Mouse (Mus musculus): Measurements from ENCODE around the gene Dnah7a.
A peak's percentile ranks its signal among the peaks of the same experiment; 100 is the strongest.
"Not testable (repeated sequence)": the region's sequence is repeated elsewhere in the genome, so short reads cannot be mapped to it uniquely, and the experiment has no call there.

The Dnah7a gene

DNA sequence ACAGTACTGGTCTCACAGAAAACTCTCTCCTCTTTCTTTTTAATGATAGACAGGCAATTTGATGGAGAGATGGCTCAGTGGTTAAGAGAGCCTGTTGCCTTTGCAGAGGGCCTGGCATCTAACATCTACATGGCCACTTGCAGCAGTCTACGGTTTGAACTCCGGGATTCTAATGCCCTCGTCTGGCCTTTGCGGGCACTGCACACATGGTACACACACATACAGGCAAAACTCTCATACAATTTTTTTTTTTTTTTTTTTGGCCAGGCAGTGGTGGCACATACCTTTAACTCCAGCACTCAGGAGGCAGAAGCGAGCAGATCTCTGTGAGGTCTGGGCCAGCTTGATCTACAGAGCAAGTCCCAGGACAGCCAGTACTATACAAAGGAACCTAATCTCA lies 2.4 kb downstream of the Dnah7a start:
- DNase-seq (ENCODE audit: low spot score), result no peak

- DNase-seq (ENCODE audit: low spot score), result not testable (repeated sequence)
Observed at GRCm38 (mm10) chr1:53664268-53664667, 42.3 kb downstream of the Dnah7a start.

- DNase-seq (ENCODE audit: low spot score), result no peak
Observed at GRCm38 (mm10) chr1:53639865-53640794, 66.5 kb downstream of the Dnah7a start.

GRCm38 (mm10) chr1:53635641-53636040 lies 70.9 kb downstream of the Dnah7a start:
- not testable (repeated sequence) for DNase-seq (ENCODE audit: low spot score)

DNA sequence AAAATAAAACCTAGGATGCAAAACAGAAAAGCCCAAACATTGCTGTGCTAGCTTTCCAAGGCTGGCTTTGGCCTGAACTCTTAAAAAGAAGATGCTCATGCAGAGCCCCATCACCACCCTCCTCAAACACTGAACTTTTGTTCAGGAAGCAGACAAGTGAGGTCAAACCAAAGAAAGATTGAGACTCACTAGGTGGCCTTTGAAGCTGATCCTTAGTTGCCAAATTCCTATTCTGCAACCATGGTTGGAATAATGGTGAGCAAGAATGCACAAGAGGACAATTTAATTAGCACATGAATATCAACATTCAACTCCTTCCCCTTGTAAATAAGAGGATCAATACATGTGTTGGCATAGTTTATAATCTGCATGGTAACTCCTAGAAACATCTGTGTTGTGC lies 74.5 kb downstream of the Dnah7a start:
- not testable (repeated sequence) for DNase-seq (ENCODE audit: low spot score)

DNA sequence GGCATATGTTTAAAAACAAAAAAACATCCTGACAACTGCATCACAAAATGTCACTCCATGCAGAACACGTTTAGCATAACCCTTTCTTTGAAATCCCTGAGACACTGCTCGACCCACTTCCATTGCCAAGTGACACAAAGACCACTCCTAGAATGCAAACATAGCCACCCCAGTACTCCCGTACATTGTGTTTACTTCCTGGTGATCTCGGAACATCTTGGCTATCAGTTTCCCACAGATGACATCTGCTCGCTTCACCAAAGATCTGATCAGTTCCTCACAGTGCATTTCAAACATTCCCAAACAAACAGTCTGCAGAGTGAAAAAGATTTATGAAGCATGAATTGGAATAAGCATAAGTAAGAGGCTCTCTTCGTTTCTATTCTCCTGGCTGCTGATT lies 76.6 kb downstream of the Dnah7a start:
- DNase-seq (ENCODE audit: low spot score), result no peak

DNA sequence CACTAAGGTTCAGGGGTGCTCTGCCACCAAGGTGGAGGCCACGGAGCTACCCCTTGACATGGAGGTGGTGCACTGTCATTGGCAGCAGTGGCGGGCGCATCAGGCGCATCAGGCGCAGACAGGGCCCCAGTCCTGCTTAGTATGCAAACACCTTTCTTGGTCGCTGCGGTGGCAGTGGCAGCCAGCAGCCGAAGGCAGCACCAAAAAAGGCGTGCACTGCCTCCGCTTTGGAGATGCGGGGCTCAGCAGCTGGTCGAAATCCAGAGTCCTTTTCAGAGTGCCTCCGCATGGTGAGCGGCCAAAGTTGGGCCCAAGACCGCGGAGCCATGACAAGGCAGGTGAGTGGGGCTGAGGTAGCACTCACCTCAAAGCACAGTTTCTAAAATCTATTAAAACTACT lies 93.1 kb downstream of the Dnah7a start:
- no peak for DNase-seq (ENCODE audit: low spot score)

GRCm38 (mm10) chr1:53581326-53581725 lies 125.3 kb downstream of the Dnah7a start:
- not testable (repeated sequence) for DNase-seq (ENCODE audit: low spot score)

- DNase-seq (ENCODE audit: low spot score), result not testable (repeated sequence)
Observed at GRCm38 (mm10) chr1:53557918-53558317, 148.7 kb downstream of the Dnah7a start.

DNA sequence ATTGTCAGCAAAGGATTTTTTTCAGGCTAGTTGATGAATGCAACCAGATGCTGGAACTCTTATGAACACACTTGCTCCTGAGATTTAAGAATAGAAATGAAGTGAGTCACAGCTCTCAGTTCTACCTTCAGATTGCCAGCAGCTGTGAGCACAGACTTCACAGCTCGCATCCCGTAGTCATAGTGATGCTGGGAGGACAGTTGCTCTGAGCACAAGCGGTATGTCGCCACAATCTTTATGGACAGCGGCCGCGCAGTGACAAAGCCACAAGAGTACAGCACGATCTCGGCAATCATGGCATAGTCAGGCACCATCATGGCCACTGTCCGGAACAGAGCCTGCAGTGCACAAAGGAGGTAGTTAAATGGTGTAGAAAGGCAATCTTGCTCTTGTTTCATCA lies 159.6 kb downstream of the Dnah7a start:
- not testable (repeated sequence) for DNase-seq (ENCODE audit: low spot score)

DNA sequence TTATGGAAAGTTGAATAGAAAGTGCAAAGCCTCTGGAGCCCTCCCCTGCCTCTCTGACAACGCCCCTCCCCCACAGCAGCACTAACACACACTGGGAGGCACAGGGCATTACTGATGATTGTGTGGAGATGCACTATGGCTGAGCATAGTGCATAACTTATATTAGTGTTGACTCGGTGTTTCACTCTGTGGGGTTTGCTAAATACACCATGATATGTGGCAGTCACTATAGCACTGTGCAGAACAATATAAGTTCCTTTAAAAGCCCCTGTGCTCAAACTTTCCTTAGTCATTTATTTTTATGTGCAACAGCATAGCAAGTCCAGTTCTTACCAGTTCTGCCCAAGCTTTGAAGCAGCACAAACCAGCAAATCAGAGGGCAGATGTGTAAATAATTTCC lies 168.2 kb downstream of the Dnah7a start:
- not testable (repeated sequence) for DNase-seq (ENCODE audit: low spot score)

- DNase-seq (ENCODE audit: low spot score), result not testable (repeated sequence)
Observed at GRCm38 (mm10) chr1:53534826-53535225, 171.8 kb downstream of the Dnah7a start.

GRCm38 (mm10) chr1:53526021-53526420 lies 180.6 kb downstream of the Dnah7a start:
- not testable (repeated sequence) for DNase-seq (ENCODE audit: low spot score)

- no peak for DNase-seq (ENCODE audit: low spot score)
Observed at GRCm38 (mm10) chr1:53473699-53474098, 232.9 kb downstream of the Dnah7a start.

- not testable (repeated sequence) for DNase-seq (ENCODE audit: low spot score)
Observed at GRCm38 (mm10) chr1:53472084-53472483, 234.5 kb downstream of the Dnah7a start.

DNA sequence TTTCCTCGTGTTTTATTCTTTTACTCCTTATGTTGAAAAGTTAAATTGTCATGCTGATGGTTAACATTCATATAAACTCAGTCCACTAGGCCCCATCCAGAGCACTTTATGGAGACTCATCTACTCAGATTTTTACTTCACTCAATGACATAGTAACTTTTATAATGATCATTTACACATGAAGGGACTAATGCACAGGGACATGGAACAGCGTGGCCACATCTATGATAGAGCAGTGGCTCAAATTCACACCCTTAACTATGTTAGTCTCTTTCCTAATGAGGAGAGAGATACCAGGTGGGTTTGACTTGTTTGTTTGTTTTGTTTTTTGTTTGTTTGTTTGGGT lies 239.3 kb downstream of the Dnah7a start:
- DNase-seq (ENCODE audit: low spot score), result no peak

DNA sequence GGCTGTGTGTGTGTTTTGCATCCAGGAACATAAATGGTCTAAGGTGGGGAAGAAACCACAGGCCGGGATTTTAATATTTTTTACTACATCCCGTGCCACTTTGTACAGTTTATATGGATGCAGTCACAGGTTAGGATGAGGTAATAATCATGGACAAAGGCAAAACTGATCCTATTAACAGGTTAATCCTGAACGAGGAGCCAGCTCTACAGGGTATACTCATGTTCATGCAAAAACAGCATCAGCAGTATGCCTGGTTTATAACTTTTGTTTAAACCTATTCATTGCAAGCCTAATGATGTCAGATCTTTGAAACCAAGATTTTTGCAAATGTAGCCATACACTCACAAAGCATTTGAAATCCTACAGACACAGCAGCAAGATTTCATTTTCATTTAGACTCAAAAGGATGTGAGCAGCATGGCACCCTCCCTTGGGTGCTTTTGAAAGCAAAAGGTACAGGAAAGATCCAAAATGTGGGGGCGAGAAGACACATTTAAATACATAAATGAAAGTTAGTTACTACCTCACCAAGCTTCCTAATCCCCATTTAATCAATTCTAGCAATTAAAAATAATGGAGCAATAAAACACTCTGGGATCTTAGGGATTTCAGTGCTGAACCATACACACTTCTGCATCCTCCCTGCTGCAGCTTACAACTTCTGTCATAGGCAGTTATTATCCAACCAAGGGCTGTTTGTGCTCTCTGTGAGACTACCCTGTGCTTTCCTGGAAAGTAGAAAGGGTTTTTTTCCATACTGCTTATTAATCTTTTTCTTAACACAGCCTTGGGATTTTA lies 239.9 kb downstream of the Dnah7a start:
- DNase-seq (ENCODE audit: low spot score), result not testable (repeated sequence)

- DNase-seq (ENCODE audit: low spot score), result not testable (repeated sequence)
Observed at GRCm38 (mm10) chr1:53439173-53439572, 267.4 kb downstream of the Dnah7a start.

GRCm38 (mm10) chr1:53432433-53432832 lies 274.2 kb downstream of the Dnah7a start:
- not testable (repeated sequence) for DNase-seq (ENCODE audit: low spot score)

- no peak for DNase-seq (ENCODE audit: low spot score)
Observed at GRCm38 (mm10) chr1:53405803-53406325, 300.7 kb downstream of the Dnah7a start.

DNA sequence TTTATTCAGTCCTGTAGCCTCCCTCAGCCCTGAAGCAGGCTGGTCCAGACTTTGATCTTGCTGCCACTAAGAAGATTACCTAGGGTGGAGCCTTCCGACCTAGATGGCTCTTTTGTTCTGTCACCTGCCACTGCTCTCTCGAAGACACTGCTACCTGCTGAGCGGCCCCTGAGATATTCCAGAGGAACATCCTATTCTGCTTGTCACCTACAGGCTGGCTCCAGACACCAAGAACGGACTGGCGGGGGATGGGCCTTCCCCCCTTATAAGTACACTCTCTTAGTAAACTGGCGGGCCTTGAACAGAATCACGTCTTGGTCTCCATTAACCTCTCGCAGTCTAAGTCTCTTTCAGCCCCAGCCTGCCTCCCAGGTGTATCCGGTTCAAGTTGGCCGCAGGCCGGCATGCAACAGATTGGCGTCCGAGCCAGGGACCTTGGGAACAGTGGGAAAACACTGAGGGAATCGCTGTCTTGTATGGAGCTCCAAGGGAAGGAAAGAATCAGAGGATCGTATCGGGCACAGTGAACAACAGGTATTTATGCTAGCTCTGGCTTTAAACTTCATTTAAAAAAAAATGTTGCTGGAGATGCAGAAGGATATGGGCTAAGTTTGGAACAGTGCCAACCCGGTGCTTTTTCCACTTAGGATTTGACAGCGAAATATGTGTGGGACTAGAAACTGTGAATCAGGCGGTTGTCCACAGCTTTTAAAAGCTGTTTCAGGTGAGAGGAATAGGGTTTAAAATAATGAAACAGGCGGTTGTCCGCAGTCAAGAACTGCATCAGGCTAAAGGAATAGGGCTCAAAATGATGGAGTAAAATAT lies 312.4 kb downstream of the Dnah7a start:
- peak; percentile 7 for DNase-seq (ENCODE audit: low spot score)

- no peak for DNase-seq (ENCODE audit: low spot score)
Observed at GRCm38 (mm10) chr1:53388762-53389161, 317.8 kb downstream of the Dnah7a start.

Data from embryo, embryonic 10.5 days (tissue).